Mouse (Mus musculus) forebrain, embryonic 14.5 days (tissue): Measurements from ENCODE around the gene Vwa5b1. TPM values are rescaled to one million over a fixed set of nuclear protein-coding genes. Genes with fewer than 3 reads are reported as not detected.

Experiments
- ATAC-seq: fragments of 200-750 bp; cut with Nextera tagmentation; 2 replicates; pipeline ENCODE4 v1.8.0; 2017; ENCODE audit warnings: mild to moderate bottlenecking, moderate library complexity
- DNase-seq: peaks from one replicate; pipeline ENCODE4 v3.0.0-alpha.2; 2015; ENCODE audit warnings: low spot score
- H3K27ac ChIP-seq: fragments of 300-500 bp; sonication (generic); 2 replicates; pipeline ENCODE4 v1.5.1; 2014; ENCODE audit warnings: low read depth, mild to moderate bottlenecking, control low read depth, low read length, moderate library complexity
- H3K27me3 ChIP-seq: fragments of 300-500 bp; sonication (generic); replicated peaks from 2 replicates; pipeline ENCODE4 v1.6.1; 2014; ENCODE audit warnings: low read length, control low read depth, mixed read lengths; ENCODE audit not compliant: control insufficient read depth, insufficient read depth
- H3K36me3 ChIP-seq: fragments of 300-500 bp; sonication (generic); 2 replicates; pipeline ENCODE4 v1.6.1; 2014; ENCODE audit warnings: low read length, control low read depth; ENCODE audit not compliant: control insufficient read depth, insufficient read depth
- H3K4me1 ChIP-seq: fragments of 300-500 bp; sonication (generic); 2 replicates; pipeline ENCODE4 v1.6.1; 2014; ENCODE audit warnings: antibody characterized with exemption, low read length, control low read depth; ENCODE audit not compliant: control insufficient read depth, insufficient read depth
- H3K4me2 ChIP-seq: fragments of 300-500 bp; sonication (generic); 2 replicates; pipeline ENCODE4 v1.6.1; 2014; ENCODE audit warnings: mild to moderate bottlenecking, control low read depth, low read length
- H3K4me3 ChIP-seq: fragments of 300-500 bp; sonication (generic); 2 replicates; pipeline ENCODE4 v1.5.1; 2014; ENCODE audit warnings: low read depth, low read length, control low read depth
- H3K9ac ChIP-seq: fragments of 300-500 bp; sonication (generic); 2 replicates; pipeline ENCODE4 v1.6.1; 2014; ENCODE audit warnings: mild to moderate bottlenecking, low read length, control low read depth, moderate library complexity
- H3K9me3 ChIP-seq: fragments of 300-500 bp; sonication (generic); replicated peaks from 2 replicates; pipeline ENCODE4 v1.6.1; 2016; ENCODE audit warnings: low read length, control low read depth, mixed read lengths; ENCODE audit not compliant: control insufficient read depth
- WGBS: fragments of 180-500 bp; shearing (Covaris S2); extraction: QIAGEN DNeasy Blood & Tissue Kit; methylation state at CpG from one replicate; pipeline ENCODE4 v1.1.7; 2014; 5-methylcytosine and 5-hydroxymethylcytosine counted together
- polyA plus RNA-seq: library from polyadenylated mRNA; unstranded; fragments of >200 nt; fragmentation: Nextera tagmentation; extraction: Ambion mirVana; gene quantifications from 2 replicates; pipeline ENCODE4 v1.2.1, GENCODE M21; 2014

Vwa5b1 gene
- polyA plus RNA-seq, 1 experiment from 2014 or later = 0.30 TPM

- no peaks in the 10 kb centered on the region for H3K9me3 ChIP-seq
- ATAC-seq (peak; percentile 73), DNase-seq (peak; percentile 89)
- H3K4me1 ChIP-seq = peaks cover 28% of the 10 kb centered on the region
- H3K4me3 ChIP-seq = no peak overlapping the region
- peak overlapping the region; percentile 78 for H3K27ac ChIP-seq
- H3K9ac ChIP-seq = no peak overlapping the region
- H3K36me3 ChIP-seq = no peaks in the 10 kb centered on the region
- H3K27me3 ChIP-seq = 0 out of 2 replicates have a peak, but pooled peaks cover 4% of the 10 kb centered on the region
- WGBS = 3% methylated on average over 7 of the region's 7 CpGs
- H3K4me2 ChIP-seq = peak overlapping the region; percentile 15; the same call in 1 of the 2 replicates
These were observed 37.8 kb downstream of the Vwa5b1 start for GRCm38 (mm10) chr4:138597904-138598347.

- H3K27me3 ChIP-seq = no peaks in the 10 kb centered on the region
- no peak overlapping the region for H3K4me3 ChIP-seq
- H3K9me3 ChIP-seq = no peaks in the 10 kb centered on the region
- H3K27ac ChIP-seq = peak overlapping the region; percentile 78
- DNase-seq = peak; percentile 61
- 46% methylated on average over 12 of the region's 12 CpGs for WGBS
- H3K4me2 ChIP-seq = 0 out of 2 replicates have a peak overlapping the region, but pooled peaks have one; percentile 3
- ATAC-seq = peak; percentile 42; the same call in 1 of the 2 replicates
- H3K36me3 ChIP-seq = no peaks in the 10 kb centered on the region
- no peak overlapping the region for H3K9ac ChIP-seq
- peaks cover 28% of the 10 kb centered on the region for H3K4me1 ChIP-seq
These were observed 39.1 kb downstream of the Vwa5b1 start for GRCm38 (mm10) chr4:138596391-138597130.

- H3K27ac ChIP-seq = no peak overlapping the region
- no peaks in the 10 kb centered on the region for H3K4me1 ChIP-seq
- no peaks in the 10 kb centered on the region for H3K27me3 ChIP-seq
- no peak for DNase-seq
- H3K4me3 ChIP-seq = no peak overlapping the region
- no peak overlapping the region for H3K9ac ChIP-seq
- H3K4me2 ChIP-seq = no peak overlapping the region
- no peaks in the 10 kb centered on the region for H3K36me3 ChIP-seq
- no peak for ATAC-seq
- H3K9me3 ChIP-seq = no peaks in the 10 kb centered on the region
These were observed 50.7 kb downstream of the Vwa5b1 start for GRCm38 (mm10) chr4:138584946-138585345.

- H3K36me3 ChIP-seq = no peaks in the 10 kb centered on the region
- 70% methylated on average over 4 of the region's 4 CpGs for WGBS
- H3K27me3 ChIP-seq = no peaks in the 10 kb centered on the region
- no peak overlapping the region for H3K27ac ChIP-seq
- ATAC-seq (no peak), DNase-seq (no peak)
- H3K4me3 ChIP-seq = no peak overlapping the region
- no peaks in the 10 kb centered on the region for H3K4me1 ChIP-seq
- no peak overlapping the region for H3K4me2 ChIP-seq
- H3K9ac ChIP-seq = no peak overlapping the region
- no peaks in the 10 kb centered on the region for H3K9me3 ChIP-seq
These were observed 53.2 kb downstream of the Vwa5b1 start for GRCm38 (mm10) chr4:138582446-138582845.

GRCm38 (mm10) chr4:138578406-138578805 lies 57.3 kb downstream of the Vwa5b1 start:
- Histone ChIP-seq H3K36me3 (no peaks in the 10 kb centered on the region), H3K9me3 (no peaks in the 10 kb centered on the region), H3K27ac (no peak overlapping the region), H3K4me2 (no peak overlapping the region), H3K27me3 (no peaks in the 10 kb centered on the region), H3K4me1 (no peaks in the 10 kb centered on the region), H3K4me3 (no peak overlapping the region), H3K9ac (no peak overlapping the region)
- 83% methylated on average over 19 of the region's 19 CpGs for WGBS
- DNase-seq = no peak
- no peak for ATAC-seq

- no peaks in the 10 kb centered on the region for H3K4me1 ChIP-seq
- H3K27ac ChIP-seq = no peak overlapping the region
- H3K36me3 ChIP-seq = no peaks in the 10 kb centered on the region
- DNase-seq (no peak), ATAC-seq (no peak)
- no peak overlapping the region for H3K4me2 ChIP-seq
- H3K9ac ChIP-seq = no peak overlapping the region
- H3K9me3 ChIP-seq = no peaks in the 10 kb centered on the region
- H3K4me3 ChIP-seq = no peak overlapping the region
- H3K27me3 ChIP-seq = no peaks in the 10 kb centered on the region
- 88% methylated on average over 3 of the region's 4 CpGs for WGBS
These were observed 59.0 kb downstream of the Vwa5b1 start for GRCm38 (mm10) chr4:138576661-138577060.

- Histone ChIP-seq H3K4me1 (no peaks in the 10 kb centered on the region), H3K27me3 (no peaks in the 10 kb centered on the region), H3K4me2 (no peak overlapping the region), H3K27ac (no peak overlapping the region), H3K36me3 (no peaks in the 10 kb centered on the region), H3K4me3 (no peak overlapping the region), H3K9me3 (no peaks in the 10 kb centered on the region), H3K9ac (no peak overlapping the region)
- ATAC-seq = no peak
- 72% methylated on average over 13 of the region's 13 CpGs for WGBS
- DNase-seq = no peak
These were observed 60.7 kb downstream of the Vwa5b1 start for GRCm38 (mm10) chr4:138574800-138575606.

GRCm38 (mm10) chr4:138569928-138570327 lies 65.8 kb downstream of the Vwa5b1 start:
- DNase-seq (no peak), ATAC-seq (no peak)
- no peak overlapping the region for H3K4me2 ChIP-seq

GRCm38 (mm10) chr4:138568275-138568674 lies 67.4 kb downstream of the Vwa5b1 start:
- ATAC-seq (no peak), DNase-seq (peak; percentile 51)
- no peaks in the 10 kb centered on the region for H3K4me1 ChIP-seq
- H3K27ac ChIP-seq = no peak overlapping the region
- no peaks in the 10 kb centered on the region for H3K36me3 ChIP-seq
- H3K4me3 ChIP-seq = no peak overlapping the region
- no peaks in the 10 kb centered on the region for H3K27me3 ChIP-seq
- H3K9ac ChIP-seq = no peak overlapping the region
- WGBS = 65% methylated on average over 2 of the region's 2 CpGs
- no peak overlapping the region for H3K4me2 ChIP-seq
- H3K9me3 ChIP-seq = no peaks in the 10 kb centered on the region

More at GRCm38 (mm10) chr4:138569928-138570327, 65.8 kb downstream of the Vwa5b1 start:
- Histone ChIP-seq H3K27ac (no peak overlapping the region), H3K4me1 (no peaks in the 10 kb centered on the region), H3K9ac (no peak overlapping the region), H3K9me3 (no peaks in the 10 kb centered on the region), H3K36me3 (no peaks in the 10 kb centered on the region), H3K27me3 (no peaks in the 10 kb centered on the region), H3K4me3 (no peak overlapping the region)
- WGBS = 94% methylated on average over 11 of the region's 11 CpGs
